Mouse (Mus musculus): ENCODE results near the gene Cideb. TPM values are rescaled to one million over a fixed set of nuclear protein-coding genes. Genes with fewer than 3 reads are reported as not detected.

The Cideb gene
- total and polyA plus RNA-seq, 3 experiments = 0.53 to 2.4 TPM; not detected in 1

- no peaks in the 10 kb centered on the region for H3K27me3 ChIP-seq (ENCODE audit: control insufficient read depth in 1 of 2, insufficient read depth in 2 of 2, low read length in 2 of 2)
- no peak for DNase-seq (ENCODE audit: low read depth, low spot score)
Measured at GRCm38 (mm10) chr14:55776711-55777110, 18.5 kb upstream of the Cideb start.

DNA sequence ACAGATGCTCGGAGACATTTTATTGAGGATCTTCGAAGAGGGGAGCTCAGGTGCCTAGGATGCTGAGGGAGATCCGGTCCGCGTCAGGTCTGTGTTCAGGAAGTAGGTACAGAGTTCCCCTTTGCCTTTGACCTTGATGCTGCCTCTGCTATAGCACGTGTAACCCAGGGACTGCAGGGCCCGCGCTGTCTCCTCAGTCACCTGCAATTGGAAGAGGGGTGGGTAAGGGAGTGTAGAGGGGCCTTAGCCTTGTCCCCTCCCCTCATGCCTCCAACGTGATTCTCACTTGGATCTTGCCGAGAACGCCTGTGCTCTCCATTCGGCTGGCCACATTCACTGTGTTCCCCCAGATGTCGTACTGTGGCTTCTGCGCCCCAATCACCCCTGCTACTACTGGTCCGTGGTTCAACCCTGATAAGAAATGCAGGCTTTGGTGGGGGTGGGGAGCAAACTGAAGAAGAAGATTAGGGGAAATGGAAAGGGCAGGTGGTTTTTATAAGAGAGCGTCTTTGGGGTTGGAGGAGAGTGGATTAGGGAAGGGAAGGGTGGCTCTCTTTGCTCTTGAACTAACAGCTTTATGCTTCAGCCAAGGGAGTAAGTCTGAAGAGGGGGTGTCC, 10.9 kb upstream of the Cideb start:
- Histone ChIP-seq H3K9ac (ENCODE audit: control insufficient read depth, low read depth, low read length, poor library complexity, severe bottlenecking) (peak overlapping the region; percentile 77), H3K36me3 (ENCODE audit: control insufficient read depth in 1 of 2, insufficient read depth in 2 of 2, low read length in 2 of 2) (peaks cover 0 to 18% of the 10 kb centered on the region in 2 experiments; a peak in 2 of 4 replicates), H3K9me3 (replicated peaks; ENCODE audit: insufficient read depth, low read length) (no peaks in the 10 kb centered on the region), H3K27ac (ENCODE audit: control insufficient read depth, low read depth, low read length) (peak overlapping the region; percentile 95), H3K79me2 (ENCODE audit: control insufficient read depth, insufficient read depth, low read length, poor library complexity) (peaks cover 2% of the 10 kb centered on the region; the same call in 1 of the 2 replicates), H3K4me3 (ENCODE audit: control insufficient read depth in 1 of 2, insufficient read depth in 1 of 2, low read depth in 2 of 2, low read length in 2 of 2) (peak overlapping the region; percentile 6 to 40; a peak in 3 of 4 replicates), H3K27me3 (ENCODE audit: control insufficient read depth in 1 of 2, insufficient read depth in 2 of 2, low read length in 2 of 2) (no peaks in the 10 kb centered on the region), H3K4me1 (ENCODE audit: control insufficient read depth in 1 of 2, insufficient read depth in 2 of 2, low read length in 2 of 2) (peaks cover 6 to 42% of the 10 kb centered on the region in 2 experiments)
- peak; percentile 94 for DNase-seq (ENCODE audit: low read depth, low spot score)
- peak; percentile 74 for TF ChIP-seq CHD2 (IDR thresholded peaks at IDR 0.05; ENCODE audit: low read length)
- peak; percentile 88 for TF ChIP-seq GATA1 (IDR thresholded peaks at IDR 0.05; ENCODE audit: low read depth, low read length)
- peak; percentile 72 for TF ChIP-seq HCFC1 (IDR thresholded peaks at IDR 0.05; ENCODE audit: low read depth, low read length)
- TF ChIP-seq E2F4 (IDR thresholded peaks at IDR 0.05; ENCODE audit: borderline replicate concordance, low read depth, low read length) = no peak; the same call in 1 of the 2 replicates
- TF ChIP-seq ZC3H11A (IDR thresholded peaks at IDR 0.05; ENCODE audit: low read depth, low read length) = no peak
- TF ChIP-seq CHD1 (IDR thresholded peaks at IDR 0.05; ENCODE audit: low read depth, low read length) = peak; percentile 99
- TF ChIP-seq POLR2AphosphoS2 (IDR thresholded peaks at IDR 0.05; ENCODE audit: low read length) = peak; percentile 63; the same call in 1 of the 2 replicates
- TF ChIP-seq KAT2A (conservative IDR thresholded peaks at IDR 0.05; ENCODE audit: low read depth, low read length) = peak; percentile 24; the same call in 1 of the 2 replicates
- TF ChIP-seq MAX (IDR thresholded peaks at IDR 0.05; ENCODE audit: low read length) = peak; percentile 90
- no peak for TF ChIP-seq JUND (IDR thresholded peaks at IDR 0.05; ENCODE audit: low read depth, low read length)
- TF ChIP-seq GABPA (IDR thresholded peaks at IDR 0.05; ENCODE audit: low read depth, low read length) = no peak
- TF ChIP-seq TAL1 (IDR thresholded peaks at IDR 0.05; ENCODE audit: low read length) = peak; percentile 54
- TF ChIP-seq MEF2A (IDR thresholded peaks at IDR 0.05; ENCODE audit: extremely low read depth, insufficient replicate concordance, low read depth, low read length, poor library complexity, severe bottlenecking) = no peak
- TF ChIP-seq ETS1 (IDR thresholded peaks at IDR 0.05; ENCODE audit: low read depth, low read length) = peak; percentile 62; the same call in 1 of the 2 replicates
- peak; percentile 65 for TF ChIP-seq MXI1 (IDR thresholded peaks at IDR 0.05; ENCODE audit: low read depth, low read length)
- no peak for TF ChIP-seq MAFK (IDR thresholded peaks at IDR 0.05; ENCODE audit: borderline replicate concordance, low read depth, low read length)
- TF ChIP-seq ZMIZ1 (IDR thresholded peaks at IDR 0.05; ENCODE audit: low read depth, low read length) = peak; percentile 57
- no peak for TF ChIP-seq RAD21 (IDR thresholded peaks at IDR 0.05; ENCODE audit: low read depth, low read length)
- TF ChIP-seq CTCF (IDR thresholded peaks at IDR 0.05 in 2 of 3, conservative IDR thresholded peaks at IDR 0.05 in 1 of 3; ENCODE audit: control insufficient read depth in 1 of 3, insufficient read depth in 1 of 3, low read depth in 2 of 3, low read length in 3 of 3, poor library complexity in 1 of 3, severe bottlenecking in 1 of 3) = no peak
- TF ChIP-seq TBP (IDR thresholded peaks at IDR 0.05; ENCODE audit: low read depth, low read length) = peak; percentile 79
- TF ChIP-seq ZNF384 (IDR thresholded peaks at IDR 0.05; ENCODE audit: low read depth, low read length) = no peak; the same call in 1 of the 2 replicates
- TF ChIP-seq USF2 (IDR thresholded peaks at IDR 0.05; ENCODE audit: borderline replicate concordance in 1 of 2, insufficient read depth in 1 of 2, low read depth in 1 of 2, low read length in 2 of 2) = no peak
- TF ChIP-seq RCOR1 (IDR thresholded peaks at IDR 0.05; ENCODE audit: low read depth, low read length) = peak; percentile 52; the same call in 1 of the 2 replicates
- TF ChIP-seq SIN3A (IDR thresholded peaks at IDR 0.05; ENCODE audit: low read length) = peak; percentile 82
- TF ChIP-seq NRF1 (IDR thresholded peaks at IDR 0.05; ENCODE audit: insufficient read depth, low read depth, low read length, poor library complexity, severe bottlenecking) = no peak
- TF ChIP-seq MYC (IDR thresholded peaks at IDR 0.05; ENCODE audit: low read depth, low read length) = peak; percentile 93
- TF ChIP-seq ZKSCAN1 (IDR thresholded peaks at IDR 0.05; ENCODE audit: low read depth, low read length) = no peak

More at GRCm38 (mm10) chr14:55776711-55777110, 18.5 kb upstream of the Cideb start:
- no peaks in the 10 kb centered on the region for H3K79me2 ChIP-seq (ENCODE audit: control insufficient read depth, insufficient read depth, low read length, poor library complexity)
- TF ChIP-seq TBP (IDR thresholded peaks at IDR 0.05; ENCODE audit: low read depth, low read length) = no peak
- TF ChIP-seq ZKSCAN1 (IDR thresholded peaks at IDR 0.05; ENCODE audit: low read depth, low read length) = no peak
- TF ChIP-seq HCFC1 (IDR thresholded peaks at IDR 0.05; ENCODE audit: low read depth, low read length) = no peak
- TF ChIP-seq ZNF384 (IDR thresholded peaks at IDR 0.05; ENCODE audit: low read depth, low read length) = no peak
- TF ChIP-seq RCOR1 (IDR thresholded peaks at IDR 0.05; ENCODE audit: low read depth, low read length) = no peak
- no peak for TF ChIP-seq EP300 (IDR thresholded peaks at IDR 0.05; ENCODE audit: low read depth in 1 of 2, low read length in 2 of 2)
- TF ChIP-seq SIN3A (IDR thresholded peaks at IDR 0.05; ENCODE audit: low read length) = no peak
- no peak for TF ChIP-seq MYC (IDR thresholded peaks at IDR 0.05; ENCODE audit: low read depth, low read length)
- TF ChIP-seq MAFK (IDR thresholded peaks at IDR 0.05; ENCODE audit: borderline replicate concordance, low read depth, low read length) = no peak
- peaks cover 5 to 16% of the 10 kb centered on the region in 2 experiments; a peak in 3 of 4 replicates for H3K4me1 ChIP-seq (ENCODE audit: control insufficient read depth in 1 of 2, insufficient read depth in 2 of 2, low read length in 2 of 2)
- H3K4me3 ChIP-seq (ENCODE audit: control insufficient read depth in 1 of 2, insufficient read depth in 1 of 2, low read depth in 2 of 2, low read length in 2 of 2) = no peak overlapping the region
- no peak overlapping the region for H3K9ac ChIP-seq (ENCODE audit: control insufficient read depth, low read depth, low read length, poor library complexity, severe bottlenecking)
- H3K9me3 ChIP-seq (replicated peaks; ENCODE audit: insufficient read depth, low read length) = no peaks in the 10 kb centered on the region
- H3K36me3 ChIP-seq (ENCODE audit: control insufficient read depth in 1 of 2, insufficient read depth in 2 of 2, low read length in 2 of 2) = peaks cover 0 to 7% of the 10 kb centered on the region in 2 experiments; a peak in 2 of 4 replicates
- H3K27ac ChIP-seq (ENCODE audit: control insufficient read depth, low read depth, low read length) = no peak overlapping the region
